Mouse (Mus musculus) forebrain, embryonic 13.5 days (tissue): ENCODE measurements around the gene Cldn5. TPM values are rescaled to one million over a fixed set of nuclear protein-coding genes. Genes with fewer than 3 reads are reported as not detected.
A peak's percentile ranks its signal among the peaks of the same experiment; 100 is the strongest.

Source experiments
- ATAC-seq: fragments of 200-750 bp; cut with Nextera tagmentation; 2 replicates; pipeline ENCODE4 v1.8.0; 2017
- H3K27ac ChIP-seq: fragments of 300-500 bp; sonication (generic); 2 replicates; pipeline ENCODE4 v1.5.1; 2015; ENCODE audit warnings: inconsistent platforms, mild to moderate bottlenecking, moderate library complexity
- H3K27me3 ChIP-seq: fragments of 300-500 bp; sonication (generic); 2 replicates; pipeline ENCODE4 v1.6.1; 2015; ENCODE audit warnings: mild to moderate bottlenecking, inconsistent platforms
- H3K36me3 ChIP-seq: fragments of 300-500 bp; sonication (generic); 2 replicates; pipeline ENCODE4 v1.6.1; 2015; ENCODE audit warnings: mild to moderate bottlenecking, inconsistent platforms; ENCODE audit not compliant: poor library complexity, severe bottlenecking
- H3K4me1 ChIP-seq: fragments of 300-500 bp; sonication (generic); 2 replicates; pipeline ENCODE4 v1.6.1; 2015; ENCODE audit warnings: inconsistent platforms
- H3K4me2 ChIP-seq: fragments of 300-500 bp; sonication (generic); 2 replicates; pipeline ENCODE4 v1.6.1; 2015; ENCODE audit warnings: inconsistent platforms, mild to moderate bottlenecking, moderate library complexity
- H3K4me3 ChIP-seq: fragments of 300-500 bp; sonication (generic); 2 replicates; pipeline ENCODE4 v1.5.1; 2015; ENCODE audit warnings: mild to moderate bottlenecking, inconsistent platforms
- H3K9ac ChIP-seq: fragments of 300-500 bp; sonication (generic); 2 replicates; pipeline ENCODE4 v1.6.1; 2015; ENCODE audit warnings: mild to moderate bottlenecking, inconsistent platforms
- H3K9me3 ChIP-seq: fragments of 300-500 bp; sonication (generic); replicated peaks from 2 replicates; pipeline ENCODE4 v1.6.1; 2016; ENCODE audit warnings: inconsistent platforms
- WGBS: fragments of 180-500 bp; shearing (Covaris S2); methylation state at CpG from one replicate; pipeline ENCODE4 v1.1.7; 2015; 5-methylcytosine and 5-hydroxymethylcytosine counted together
- polyA plus RNA-seq: library from polyadenylated mRNA; unstranded; fragments of >200 nt; fragmentation: Nextera tagmentation; extraction: Ambion mirVana; gene quantifications from 2 replicates; pipeline ENCODE4 v1.2.1, GENCODE M21; 2015

Cldn5 gene
- polyA plus RNA-seq, 1 experiment from 2014 or later, result 53.2 TPM

GRCm38 (mm10) chr16:18795223-18795899, 18.7 kb downstream of the Cldn5 start:
- no peak for ATAC-seq
- peaks cover 94% of the 10 kb centered on the region for H3K36me3 ChIP-seq
- H3K9ac ChIP-seq, result no peak overlapping the region
- H3K4me1 ChIP-seq, result no peaks in the 10 kb centered on the region
- WGBS, result 92% methylated on average over 11 of the region's 11 CpGs
- no peaks in the 10 kb centered on the region for H3K9me3 ChIP-seq
- H3K4me2 ChIP-seq, result no peak overlapping the region
- H3K27ac ChIP-seq, result no peak overlapping the region
- H3K4me3 ChIP-seq, result no peak overlapping the region
- H3K27me3 ChIP-seq, result no peaks in the 10 kb centered on the region

- peaks cover 94% of the 10 kb centered on the region for H3K36me3 ChIP-seq
- WGBS, result 78% methylated on average over 7 of the region's 7 CpGs
- ATAC-seq, result no peak
Observed at GRCm38 (mm10) chr16:18796645-18797044, 20.0 kb downstream of the Cldn5 start.

GRCm38 (mm10) chr16:18798151-18798550, 21.5 kb downstream of the Cldn5 start:
- Histone ChIP-seq H3K27me3 (no peaks in the 10 kb centered on the region), H3K9me3 (no peaks in the 10 kb centered on the region), H3K4me3 (no peak overlapping the region), H3K27ac (no peak overlapping the region), H3K9ac (no peak overlapping the region), H3K4me2 (no peak overlapping the region), H3K36me3 (peaks cover 83% of the 10 kb centered on the region), H3K4me1 (no peaks in the 10 kb centered on the region)
- no peak for ATAC-seq
- 92% methylated on average over 5 of the region's 5 CpGs for WGBS

More at GRCm38 (mm10) chr16:18796645-18797044, 20.0 kb downstream of the Cldn5 start:
- H3K4me2 ChIP-seq, result no peak overlapping the region
- H3K27me3 ChIP-seq, result no peaks in the 10 kb centered on the region
- H3K9me3 ChIP-seq, result no peaks in the 10 kb centered on the region
- no peak overlapping the region for H3K4me3 ChIP-seq
- H3K27ac ChIP-seq, result no peak overlapping the region
- no peaks in the 10 kb centered on the region for H3K4me1 ChIP-seq
- peak overlapping the region; percentile 18; the same call in 1 of the 2 replicates for H3K9ac ChIP-seq

GRCm38 (mm10) chr16:18798841-18799240, 22.2 kb downstream of the Cldn5 start:
- 0 out of 2 replicates have a peak, but pooled peaks have one; percentile 48 for ATAC-seq
- no peak overlapping the region for H3K27ac ChIP-seq
- no peaks in the 10 kb centered on the region for H3K9me3 ChIP-seq
- no peak overlapping the region for H3K4me2 ChIP-seq
- no peak overlapping the region for H3K9ac ChIP-seq
- H3K36me3 ChIP-seq, result peaks cover 80% of the 10 kb centered on the region
- no peaks in the 10 kb centered on the region for H3K4me1 ChIP-seq
- no peaks in the 10 kb centered on the region for H3K27me3 ChIP-seq
- WGBS, result 80% methylated on average over 2 of the region's 2 CpGs
- no peak overlapping the region for H3K4me3 ChIP-seq

- H3K4me1 ChIP-seq, result peaks cover 4% of the 10 kb centered on the region
- 87% methylated on average over 2 of the region's 2 CpGs for WGBS
- H3K9me3 ChIP-seq, result no peaks in the 10 kb centered on the region
- ATAC-seq, result no peak
- no peak overlapping the region for H3K4me2 ChIP-seq
- H3K27me3 ChIP-seq, result no peaks in the 10 kb centered on the region
- no peak overlapping the region for H3K4me3 ChIP-seq
- H3K36me3 ChIP-seq, result peaks cover 65% of the 10 kb centered on the region
- no peak overlapping the region for H3K9ac ChIP-seq
- H3K27ac ChIP-seq, result no peak overlapping the region
Observed at GRCm38 (mm10) chr16:18805746-18806145, 29.1 kb downstream of the Cldn5 start.

- no peak overlapping the region for H3K4me2 ChIP-seq
- WGBS, result 97% methylated on average over 5 of the region's 5 CpGs
Observed at GRCm38 (mm10) chr16:18809001-18809400, 32.4 kb downstream of the Cldn5 start.

GRCm38 (mm10) chr16:18811032-18811431, 34.4 kb downstream of the Cldn5 start:
- Histone ChIP-seq H3K36me3 (peaks cover 49% of the 10 kb centered on the region), H3K4me3 (peak overlapping the region; percentile 75), H3K9me3 (no peaks in the 10 kb centered on the region), H3K4me2 (peak overlapping the region; percentile 85), H3K4me1 (peaks cover 24% of the 10 kb centered on the region), H3K9ac (peak overlapping the region; percentile 71), H3K27me3 (no peaks in the 10 kb centered on the region), H3K27ac (no peak overlapping the region; the same call in 1 of the 2 replicates)
- 9% methylated on average over 5 of the region's 5 CpGs for WGBS
- no peak for ATAC-seq

More at GRCm38 (mm10) chr16:18809001-18809400, 32.4 kb downstream of the Cldn5 start:
- H3K4me3 ChIP-seq, result no peak overlapping the region
- peaks cover 48% of the 10 kb centered on the region for H3K36me3 ChIP-seq
- H3K27me3 ChIP-seq, result no peaks in the 10 kb centered on the region
- no peak for ATAC-seq
- H3K9me3 ChIP-seq, result no peaks in the 10 kb centered on the region
- H3K9ac ChIP-seq, result no peak overlapping the region
- peaks cover 23% of the 10 kb centered on the region for H3K4me1 ChIP-seq
- no peak overlapping the region for H3K27ac ChIP-seq

- no peaks in the 10 kb centered on the region for H3K9me3 ChIP-seq
- peak within 1 kb of the TSS; percentile 75 for H3K4me3 ChIP-seq
- peak within 1 kb of the TSS; percentile 85 for H3K9ac ChIP-seq
- WGBS, result under 1% methylated on average over 42 of the region's 42 CpGs
- H3K27me3 ChIP-seq, result no peaks in the 10 kb centered on the region
- peak within 1 kb of the TSS; percentile 85 for H3K4me2 ChIP-seq
- peak within 1 kb of the TSS; percentile 58 for H3K27ac ChIP-seq
- peaks cover 24% of the 10 kb centered on the region for H3K4me1 ChIP-seq
- peaks cover 49% of the 10 kb centered on the region for H3K36me3 ChIP-seq
- peak; percentile 98 for ATAC-seq
Observed at GRCm38 (mm10) chr16:18811468-18812384, 35.1 kb downstream of the Cldn5 start, which contains the start of the genes Ufd1 and Cdc45. Gene Ufd1 (plus strand): TSS chr16:18811779. Gene Cdc45 (minus strand): TSS chr16:18811987.

GRCm38 (mm10) chr16:18812385-18812910, 35.8 kb downstream of the Cldn5 start:
- H3K27ac ChIP-seq, result no peak overlapping the region
- no peaks in the 10 kb centered on the region for H3K9me3 ChIP-seq
- peak; percentile 60; the same call in 1 of the 2 replicates for ATAC-seq
- H3K4me2 ChIP-seq, result peak overlapping the region; percentile 78
- 2% methylated on average over 31 of the region's 31 CpGs for WGBS
- no peaks in the 10 kb centered on the region for H3K27me3 ChIP-seq
- H3K36me3 ChIP-seq, result peaks cover 49% of the 10 kb centered on the region
- peak overlapping the region; percentile 85 for H3K9ac ChIP-seq
- H3K4me3 ChIP-seq, result peak overlapping the region; percentile 75
- H3K4me1 ChIP-seq, result peaks cover 24% of the 10 kb centered on the region

GRCm38 (mm10) chr16:18822356-18822755, 45.7 kb downstream of the Cldn5 start:
- peaks cover 95% of the 10 kb centered on the region for H3K36me3 ChIP-seq
- H3K27ac ChIP-seq, result no peak overlapping the region
- ATAC-seq, result no peak
- H3K27me3 ChIP-seq, result no peaks in the 10 kb centered on the region
- no peak overlapping the region for H3K4me3 ChIP-seq
- no peaks in the 10 kb centered on the region for H3K4me1 ChIP-seq
- no peak overlapping the region for H3K4me2 ChIP-seq
- WGBS, result 93% methylated on average over 1 of the region's 1 CpGs
- no peak overlapping the region for H3K9ac ChIP-seq
- H3K9me3 ChIP-seq, result no peaks in the 10 kb centered on the region

- Histone ChIP-seq H3K27me3 (no peaks in the 10 kb centered on the region), H3K4me1 (no peaks in the 10 kb centered on the region), H3K4me3 (no peak overlapping the region), H3K9ac (no peak overlapping the region), H3K27ac (no peak overlapping the region), H3K36me3 (peaks cover 95% of the 10 kb centered on the region), H3K9me3 (no peaks in the 10 kb centered on the region), H3K4me2 (no peak overlapping the region)
- no peak for ATAC-seq
- WGBS, result 69% methylated on average over 4 of the region's 4 CpGs
Observed at GRCm38 (mm10) chr16:18822925-18823324, 46.3 kb downstream of the Cldn5 start.
